Mouse (Mus musculus): ENCODE data around the gene Pfdn2. TPM values are rescaled to one million over a fixed set of nuclear protein-coding genes. Genes with fewer than 3 reads are reported as not detected.

Pfdn2 gene
- polyA plus RNA-seq, 1 experiment, result 25.8 TPM

DNA sequence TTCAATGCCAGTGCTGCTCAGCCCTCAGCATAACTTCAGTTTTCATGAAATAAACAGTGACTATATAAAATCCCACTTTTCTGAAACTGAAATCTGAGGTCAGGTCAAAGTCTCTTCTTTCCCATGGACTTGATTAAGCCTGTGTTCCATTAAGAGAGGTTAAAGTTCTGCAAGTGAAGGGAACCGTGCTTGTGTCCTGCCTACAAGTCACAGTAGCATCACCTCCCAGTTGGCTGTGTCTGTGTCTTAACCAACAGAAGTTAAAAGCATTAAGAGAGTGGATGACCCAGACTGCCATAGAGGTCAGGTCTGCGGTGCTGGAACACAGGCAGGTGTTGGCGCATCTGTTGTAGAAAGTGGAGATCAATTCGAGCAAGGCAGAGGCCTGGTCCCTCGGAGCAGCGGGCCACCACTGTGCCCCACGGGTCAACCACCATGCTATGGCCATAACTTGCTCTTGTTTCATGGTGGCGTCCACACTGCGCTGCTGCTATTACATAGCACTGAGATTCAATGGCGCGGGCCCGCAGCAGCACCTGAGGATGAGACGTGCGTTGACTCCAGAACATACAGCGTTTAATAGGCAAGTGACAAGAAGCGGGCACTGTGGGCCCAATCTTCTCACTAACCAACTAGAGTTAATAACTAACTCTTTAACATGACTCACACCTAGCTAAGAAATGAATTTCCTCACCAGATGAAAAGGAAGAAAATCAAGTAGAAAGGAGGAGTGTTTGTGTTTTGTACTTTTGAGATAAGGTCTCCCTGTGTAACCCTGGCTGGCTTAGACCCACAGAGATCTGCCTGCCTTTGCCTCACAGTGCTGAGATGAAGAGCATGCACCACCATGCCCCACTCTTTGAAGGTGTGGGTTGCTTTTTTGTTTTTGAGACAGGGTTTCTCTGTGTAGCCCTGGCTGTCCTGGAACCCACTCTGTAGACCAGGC is 2.9 kb upstream of the Pfdn2 start:
- Histone ChIP-seq H3K27me3 (ENCODE audit: control insufficient read depth, insufficient read depth, low read length) (no peaks in the 10 kb centered on the region), H3K4me1 (ENCODE audit: control insufficient read depth, insufficient read depth, low read length) (peaks cover 10% of the 10 kb centered on the region), H3K36me3 (ENCODE audit: control insufficient read depth, insufficient read depth, low read length) (peaks cover 4% of the 10 kb centered on the region; the same call in 1 of the 2 replicates), H3K4me3 (ENCODE audit: control insufficient read depth, low read depth, low read length) (no peak overlapping the region), H3K27ac (ENCODE audit: control insufficient read depth, insufficient read depth, low read depth, low read length) (no peak overlapping the region)
- no peak for TF ChIP-seq CTCF (IDR thresholded peaks at IDR 0.05; ENCODE audit: control insufficient read depth, insufficient read depth, insufficient replicate concordance, low read depth, low read length)
- 0 out of 2 replicates have a peak, but pooled peaks have one; percentile 26 for TF ChIP-seq POLR2A (IDR thresholded peaks at IDR 0.05; ENCODE audit: control insufficient read depth, low read depth, low read length)

DNA sequence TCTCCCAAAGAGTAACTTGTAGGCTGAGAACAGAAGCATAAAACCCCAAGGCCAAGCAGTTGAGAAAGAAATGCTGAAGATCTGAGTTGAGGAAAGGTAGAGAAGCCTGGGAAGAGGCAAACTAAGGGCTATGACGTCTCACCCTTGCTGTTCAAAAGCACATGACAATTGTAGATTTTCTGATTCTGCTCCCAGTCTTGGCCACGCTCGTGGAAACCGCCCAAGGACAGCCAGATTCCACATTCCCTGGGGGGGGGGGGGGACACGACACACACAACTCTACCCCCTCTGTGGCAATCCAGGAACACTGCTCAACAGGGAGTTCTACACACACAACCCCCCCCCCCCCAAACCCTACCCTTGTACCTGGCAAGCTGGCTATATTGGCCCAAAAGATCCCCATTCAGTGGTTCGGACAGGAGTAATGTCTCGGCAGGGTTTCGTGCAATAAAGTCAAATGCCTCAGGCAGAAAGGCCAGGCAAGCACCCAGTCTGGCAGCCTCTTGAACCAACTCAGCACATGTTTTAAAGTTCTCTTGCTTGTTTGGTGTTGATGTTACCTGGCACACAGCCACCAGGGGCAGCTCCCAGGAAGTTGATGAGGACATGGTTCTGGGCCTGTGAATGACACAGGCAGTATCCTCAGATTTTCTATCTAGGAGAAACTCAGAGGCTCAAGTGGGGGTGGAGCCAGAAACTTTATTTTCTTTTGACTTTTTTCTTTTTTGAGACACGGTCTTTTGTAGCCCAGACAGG is 1.4 kb upstream of the Pfdn2 start:
- Histone ChIP-seq H3K27ac (ENCODE audit: control insufficient read depth, insufficient read depth, low read depth, low read length) (no peak overlapping the region), H3K4me3 (ENCODE audit: control insufficient read depth, low read depth, low read length) (peak overlapping the region; percentile 93), H3K36me3 (ENCODE audit: control insufficient read depth, insufficient read depth, low read length) (no peaks in the 10 kb centered on the region), H3K4me1 (ENCODE audit: control insufficient read depth, insufficient read depth, low read length) (peaks cover 7% of the 10 kb centered on the region), H3K27me3 (ENCODE audit: control insufficient read depth, insufficient read depth, low read length) (no peaks in the 10 kb centered on the region)
- TF ChIP-seq CTCF (IDR thresholded peaks at IDR 0.05; ENCODE audit: control insufficient read depth, insufficient read depth, insufficient replicate concordance, low read depth, low read length) (no peak), POLR2A (IDR thresholded peaks at IDR 0.05; ENCODE audit: control insufficient read depth, low read depth, low read length) (no peak)

DNA sequence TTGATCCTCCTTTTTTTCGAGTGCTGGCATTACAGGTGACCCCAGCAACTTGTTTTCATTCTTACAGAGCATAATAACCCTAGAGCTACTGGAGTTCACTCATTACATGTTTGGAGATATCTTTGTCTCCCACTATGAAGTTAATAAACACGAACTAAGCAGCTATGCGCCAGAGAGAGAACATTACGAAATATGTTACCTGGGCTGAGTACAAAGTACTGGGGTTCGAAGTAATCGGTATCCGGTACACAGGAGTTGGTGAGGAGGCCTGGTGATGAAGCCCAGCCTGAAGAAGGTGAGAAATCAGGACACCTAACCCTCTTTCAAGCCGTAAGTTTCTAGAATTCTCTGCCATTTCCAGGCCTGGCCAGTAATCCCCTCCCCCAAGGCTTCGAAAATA is 755 bp upstream of the Pfdn2 start:
- H3K36me3 ChIP-seq (ENCODE audit: control insufficient read depth, insufficient read depth, low read length), result no peaks in the 10 kb centered on the region

GRCm38 (mm10) chr1:171346095-171346450 is 603 bp downstream of the Pfdn2 start:
- Histone ChIP-seq H3K27me3 (ENCODE audit: control insufficient read depth, insufficient read depth, low read length) (no peaks in the 10 kb centered on the region), H3K27ac (ENCODE audit: control insufficient read depth, insufficient read depth, low read depth, low read length) (peak overlapping the region; percentile 73), H3K4me1 (ENCODE audit: control insufficient read depth, insufficient read depth, low read length) (peaks cover 7% of the 10 kb centered on the region), H3K4me3 (ENCODE audit: control insufficient read depth, low read depth, low read length) (peak overlapping the region; percentile 93), H3K36me3 (ENCODE audit: control insufficient read depth, insufficient read depth, low read length) (no peaks in the 10 kb centered on the region)
- TF ChIP-seq CTCF (IDR thresholded peaks at IDR 0.05; ENCODE audit: control insufficient read depth, insufficient read depth, insufficient replicate concordance, low read depth, low read length) (no peak), POLR2A (IDR thresholded peaks at IDR 0.05; ENCODE audit: control insufficient read depth, low read depth, low read length) (no peak)

More for the DNA sequence above, 755 bp upstream of the Pfdn2 start:
- Histone ChIP-seq H3K4me1 (ENCODE audit: control insufficient read depth, insufficient read depth, low read length) (peaks cover 7% of the 10 kb centered on the region), H3K27ac (ENCODE audit: control insufficient read depth, insufficient read depth, low read depth, low read length) (peak overlapping the region; percentile 12), H3K27me3 (ENCODE audit: control insufficient read depth, insufficient read depth, low read length) (no peaks in the 10 kb centered on the region), H3K4me3 (ENCODE audit: control insufficient read depth, low read depth, low read length) (peak overlapping the region; percentile 93)
- no peak for TF ChIP-seq POLR2A (IDR thresholded peaks at IDR 0.05; ENCODE audit: control insufficient read depth, low read depth, low read length)
- TF ChIP-seq CTCF (IDR thresholded peaks at IDR 0.05; ENCODE audit: control insufficient read depth, insufficient read depth, insufficient replicate concordance, low read depth, low read length), result no peak

- TF ChIP-seq CTCF (IDR thresholded peaks at IDR 0.05; ENCODE audit: control insufficient read depth, insufficient read depth, insufficient replicate concordance, low read depth, low read length) (no peak), POLR2A (IDR thresholded peaks at IDR 0.05; ENCODE audit: control insufficient read depth, low read depth, low read length) (no peak)
- Histone ChIP-seq H3K36me3 (ENCODE audit: control insufficient read depth, insufficient read depth, low read length) (no peaks in the 10 kb centered on the region), H3K4me1 (ENCODE audit: control insufficient read depth, insufficient read depth, low read length) (peaks cover 7% of the 10 kb centered on the region), H3K27me3 (ENCODE audit: control insufficient read depth, insufficient read depth, low read length) (no peaks in the 10 kb centered on the region), H3K4me3 (ENCODE audit: control insufficient read depth, low read depth, low read length) (no peak overlapping the region), H3K27ac (ENCODE audit: control insufficient read depth, insufficient read depth, low read depth, low read length) (no peak overlapping the region)
Observed at GRCm38 (mm10) chr1:171348665-171349064, 3.2 kb downstream of the Pfdn2 start.

- H3K4me1 ChIP-seq (ENCODE audit: control insufficient read depth, insufficient read depth, low read length), result peaks cover 7% of the 10 kb centered on the region
- H3K27ac ChIP-seq (ENCODE audit: control insufficient read depth, insufficient read depth, low read depth, low read length), result no peak overlapping the region
- no peak overlapping the region for H3K4me3 ChIP-seq (ENCODE audit: control insufficient read depth, low read depth, low read length)
- H3K27me3 ChIP-seq (ENCODE audit: control insufficient read depth, insufficient read depth, low read length), result no peaks in the 10 kb centered on the region
- H3K36me3 ChIP-seq (ENCODE audit: control insufficient read depth, insufficient read depth, low read length), result no peaks in the 10 kb centered on the region
- TF ChIP-seq CTCF (IDR thresholded peaks at IDR 0.05; ENCODE audit: control insufficient read depth, insufficient read depth, insufficient replicate concordance, low read depth, low read length), result no peak
Observed at GRCm38 (mm10) chr1:171349210-171349609, 3.7 kb downstream of the Pfdn2 start.

- H3K4me3 ChIP-seq (ENCODE audit: control insufficient read depth, low read depth, low read length), result no peak overlapping the region
- no peaks in the 10 kb centered on the region for H3K27me3 ChIP-seq (ENCODE audit: control insufficient read depth, insufficient read depth, low read length)
- no peaks in the 10 kb centered on the region for H3K36me3 ChIP-seq (ENCODE audit: control insufficient read depth, insufficient read depth, low read length)
- no peak overlapping the region for H3K27ac ChIP-seq (ENCODE audit: control insufficient read depth, insufficient read depth, low read depth, low read length)
- H3K4me1 ChIP-seq (ENCODE audit: control insufficient read depth, insufficient read depth, low read length), result peaks cover 4% of the 10 kb centered on the region
- no peak for TF ChIP-seq POLR2A (IDR thresholded peaks at IDR 0.05; ENCODE audit: control insufficient read depth, low read depth, low read length)
- TF ChIP-seq CTCF (IDR thresholded peaks at IDR 0.05; ENCODE audit: control insufficient read depth, insufficient read depth, insufficient replicate concordance, low read depth, low read length), result 0 out of 2 replicates have a peak, but pooled peaks have one; percentile 21
Observed at GRCm38 (mm10) chr1:171355812-171356340, 10.4 kb downstream of the Pfdn2 start.

Data from testis, adult 2 months (tissue).